Mouse (Mus musculus) hindbrain, postnatal 0 days (tissue): ENCODE results near the gene Clec1a. TPM values are rescaled to one million over a fixed set of nuclear protein-coding genes. Genes with fewer than 3 reads are reported as not detected.

Experiments
- ATAC-seq: fragments of 200-750 bp; cut with Nextera tagmentation; 2 replicates; pipeline ENCODE4 v1.8.0; 2017; ENCODE audit warnings: mild to moderate bottlenecking, moderate TSS enrichment, moderate library complexity
- DNase-seq: peaks from one replicate; pipeline ENCODE4 v3.0.0-alpha.2; 2015; ENCODE audit warnings: low spot score
- H3K27ac ChIP-seq: fragments of 300-500 bp; sonication (generic); 2 replicates; pipeline ENCODE4 v1.5.1; 2014; ENCODE audit warnings: mild to moderate bottlenecking
- H3K27me3 ChIP-seq: fragments of 300-500 bp; sonication (generic); 2 replicates; pipeline ENCODE4 v1.6.1; 2014; ENCODE audit warnings: low read length, mixed read lengths; ENCODE audit not compliant: insufficient read depth
- H3K36me3 ChIP-seq: fragments of 300-500 bp; sonication (generic); 2 replicates; pipeline ENCODE4 v1.6.1; 2014; ENCODE audit warnings: low read length, mixed read lengths; ENCODE audit not compliant: insufficient read depth
- H3K4me1 ChIP-seq: fragments of 300-500 bp; sonication (generic); 2 replicates; pipeline ENCODE4 v1.6.1; 2014; ENCODE audit warnings: antibody characterized with exemption, low read length, mixed read lengths; ENCODE audit not compliant: insufficient read depth
- H3K4me2 ChIP-seq: fragments of 300-500 bp; sonication (generic); 2 replicates; pipeline ENCODE4 v1.6.1; 2014; ENCODE audit warnings: low read depth, mild to moderate bottlenecking, low read length, moderate library complexity, mixed read lengths
- H3K4me3 ChIP-seq: fragments of 300-500 bp; sonication (generic); 2 replicates; pipeline ENCODE4 v1.5.1; 2014; ENCODE audit warnings: low read length
- H3K9ac ChIP-seq: fragments of 300-500 bp; sonication (generic); replicated peaks from 2 replicates; pipeline ENCODE4 v1.6.1; 2014; ENCODE audit warnings: mild to moderate bottlenecking, low read length, moderate library complexity, mixed read lengths
- H3K9me3 ChIP-seq: fragments of 300-500 bp; sonication (generic); 2 replicates; pipeline ENCODE4 v1.6.1; 2016; ENCODE audit warnings: low read length, mixed read lengths
- CTCF ChIP-seq: IDR thresholded peaks from 2 replicates; pipeline ENCODE4 v1.5.1; 2016; ENCODE audit warnings: antibody characterized with exemption, control low read depth, low read depth
- WGBS: fragments of 180-500 bp; shearing (Covaris S2); extraction: QIAGEN DNeasy Blood & Tissue Kit; methylation state at CpG from one replicate; pipeline ENCODE4 v1.1.7; 2014; 5-methylcytosine and 5-hydroxymethylcytosine counted together
- polyA plus RNA-seq: library from polyadenylated mRNA; unstranded; fragments of >200 nt; fragmentation: Nextera tagmentation; extraction: Ambion mirVana; gene quantifications from 2 replicates; pipeline ENCODE4 v1.2.1, GENCODE M21; 2015
- total RNA-seq: library from RNA; depleted of rRNA; stranded (reverse); fragments of >200 nt; gene quantifications from 2 replicates; pipeline ENCODE4 v1.2.3, GENCODE M21; 2014

Clec1a gene
- total and polyA plus RNA-seq, 2 experiments from 2014 or later = 2.4 to 5.2 TPM

DNA sequence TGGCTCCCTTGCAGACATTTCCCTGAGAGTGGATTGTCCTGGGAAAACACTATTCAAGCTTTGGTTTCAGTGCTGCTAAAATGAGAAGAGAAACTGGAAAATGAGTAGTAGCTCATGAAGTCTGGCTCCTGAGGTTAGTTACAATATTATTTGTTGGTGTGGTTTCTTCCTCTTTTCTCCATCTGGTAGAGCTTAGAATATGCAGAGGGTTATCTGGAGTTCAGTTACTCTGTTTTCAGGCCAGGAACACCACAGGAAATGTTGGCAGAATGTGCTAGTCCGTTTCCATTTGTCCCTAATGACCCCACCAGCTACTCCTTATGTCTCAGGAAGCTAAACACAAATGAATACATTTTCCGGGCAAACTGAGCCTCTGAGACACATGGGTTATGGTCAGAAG lies 44.5 kb downstream of the Clec1a start:
- Histone ChIP-seq H3K4me2 (no peak overlapping the region), H3K27ac (no peak overlapping the region; the same call in 1 of the 2 replicates), H3K4me3 (no peak overlapping the region), H3K36me3 (no peaks in the 10 kb centered on the region), H3K9me3 (no peaks in the 10 kb centered on the region), H3K27me3 (no peaks in the 10 kb centered on the region), H3K9ac (no peak overlapping the region), H3K4me1 (no peaks in the 10 kb centered on the region)
- TF ChIP-seq CTCF = no peak
- ATAC-seq (no peak), DNase-seq (no peak)
- WGBS = 37% methylated on average over 2 of the region's 2 CpGs

DNA sequence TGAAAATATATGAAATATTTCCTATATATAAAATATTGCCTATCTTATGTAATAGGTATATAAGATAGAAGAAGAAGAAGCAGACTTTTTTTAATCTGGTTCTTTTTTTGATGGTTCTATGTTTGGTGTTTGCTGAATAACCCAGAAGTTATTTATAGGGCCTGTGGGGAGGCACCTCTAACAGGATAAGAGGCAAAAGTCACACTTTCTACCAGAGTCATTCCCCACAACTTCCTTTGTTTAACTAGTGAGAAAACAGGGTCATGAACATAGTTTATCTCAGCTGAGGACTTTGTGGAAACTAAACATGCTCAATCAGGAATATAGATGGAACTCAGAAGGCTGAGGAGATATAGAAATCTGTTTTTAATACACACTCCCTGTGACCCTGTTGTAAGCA lies 45.8 kb downstream of the Clec1a start:
- no peak for TF ChIP-seq CTCF
- no peak overlapping the region for H3K9ac ChIP-seq
- no peak for DNase-seq

DNA sequence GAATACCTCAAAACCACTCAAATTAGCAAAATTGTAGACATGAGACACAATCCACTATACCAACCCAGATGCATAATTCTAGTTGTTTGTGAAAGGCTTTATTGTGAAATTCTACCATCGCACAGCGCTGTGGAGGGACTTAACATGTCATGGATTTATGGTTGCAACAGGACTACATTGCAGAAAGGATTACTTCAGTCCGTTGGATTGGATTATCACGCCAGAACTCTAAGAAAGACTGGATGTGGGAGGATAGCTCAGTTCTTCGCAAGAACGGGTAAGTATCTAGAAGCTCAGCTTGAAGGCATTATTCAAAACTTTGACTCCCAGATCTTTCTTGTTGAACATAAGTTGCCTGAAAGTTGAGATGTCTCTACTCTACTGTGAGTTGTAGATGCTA lies 48.4 kb downstream of the Clec1a start:
- Histone ChIP-seq H3K4me1 (no peaks in the 10 kb centered on the region), H3K4me3 (no peak overlapping the region), H3K9ac (no peak overlapping the region), H3K36me3 (no peaks in the 10 kb centered on the region), H3K27ac (no peak overlapping the region), H3K27me3 (no peaks in the 10 kb centered on the region), H3K4me2 (no peak overlapping the region), H3K9me3 (no peaks in the 10 kb centered on the region)
- ATAC-seq (no peak), DNase-seq (no peak)
- TF ChIP-seq CTCF = no peak
- 82% methylated on average over 6 of the region's 6 CpGs for WGBS

More for the DNA sequence above, 45.8 kb downstream of the Clec1a start:
- Histone ChIP-seq H3K27me3 (no peaks in the 10 kb centered on the region), H3K9me3 (no peaks in the 10 kb centered on the region), H3K4me1 (no peaks in the 10 kb centered on the region), H3K4me3 (no peak overlapping the region), H3K36me3 (no peaks in the 10 kb centered on the region), H3K4me2 (no peak overlapping the region), H3K27ac (no peak overlapping the region)
- no peak for ATAC-seq

DNA sequence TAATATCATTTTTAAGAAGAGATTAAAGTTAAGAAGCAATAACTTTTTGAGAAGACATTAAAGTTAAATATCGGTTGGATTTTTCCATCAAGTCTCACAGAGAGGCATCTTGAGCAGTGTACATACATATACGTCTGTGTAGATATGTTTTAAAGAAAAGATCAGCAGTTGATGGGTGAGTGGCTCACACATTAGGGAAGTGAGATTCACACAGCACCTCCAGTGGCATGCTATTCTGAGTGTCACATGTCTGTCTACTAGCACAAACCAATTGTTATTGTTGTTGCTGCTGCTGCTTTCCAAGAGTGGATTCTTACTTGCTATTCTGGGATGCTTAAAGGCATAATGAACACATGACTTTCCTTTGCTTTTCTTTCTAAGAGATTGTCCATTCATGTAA lies 49.4 kb downstream of the Clec1a start:
- Histone ChIP-seq H3K4me2 (no peak overlapping the region), H3K36me3 (no peaks in the 10 kb centered on the region), H3K9me3 (no peaks in the 10 kb centered on the region), H3K9ac (no peak overlapping the region), H3K4me3 (no peak overlapping the region), H3K4me1 (no peaks in the 10 kb centered on the region), H3K27me3 (no peaks in the 10 kb centered on the region), H3K27ac (no peak overlapping the region)
- no peak for DNase-seq
- WGBS = 87% methylated on average over 2 of the region's 2 CpGs
- TF ChIP-seq CTCF = no peak
- no peak for ATAC-seq

DNA sequence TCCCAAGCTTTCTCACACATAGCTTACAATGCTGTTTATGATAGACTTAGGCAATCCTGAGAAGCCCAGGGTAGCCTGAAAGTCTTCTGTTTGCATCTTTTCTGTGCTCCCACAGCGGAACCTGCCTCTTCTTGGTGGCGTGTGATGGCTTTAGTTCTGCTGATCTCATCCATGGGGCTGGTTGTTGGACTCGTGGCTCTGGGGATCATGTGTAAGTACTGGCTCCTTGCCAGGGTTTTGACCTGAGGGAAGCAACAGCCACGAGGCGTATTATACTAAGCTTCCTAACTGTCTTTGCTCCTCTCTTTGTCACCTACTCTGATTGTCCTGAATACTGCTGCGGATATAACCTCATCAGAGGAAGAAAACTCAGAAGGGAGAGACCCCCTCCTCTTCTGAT lies 51.9 kb downstream of the Clec1a start:
- Histone ChIP-seq H3K36me3 (no peaks in the 10 kb centered on the region), H3K9ac (no peak overlapping the region), H3K4me2 (no peak overlapping the region), H3K27me3 (no peaks in the 10 kb centered on the region), H3K4me3 (no peak overlapping the region), H3K9me3 (no peaks in the 10 kb centered on the region), H3K4me1 (no peaks in the 10 kb centered on the region), H3K27ac (no peak overlapping the region)
- TF ChIP-seq CTCF = no peak
- DNase-seq = no peak
- no peak for ATAC-seq
- WGBS = 54% methylated on average over 6 of the region's 6 CpGs

DNA sequence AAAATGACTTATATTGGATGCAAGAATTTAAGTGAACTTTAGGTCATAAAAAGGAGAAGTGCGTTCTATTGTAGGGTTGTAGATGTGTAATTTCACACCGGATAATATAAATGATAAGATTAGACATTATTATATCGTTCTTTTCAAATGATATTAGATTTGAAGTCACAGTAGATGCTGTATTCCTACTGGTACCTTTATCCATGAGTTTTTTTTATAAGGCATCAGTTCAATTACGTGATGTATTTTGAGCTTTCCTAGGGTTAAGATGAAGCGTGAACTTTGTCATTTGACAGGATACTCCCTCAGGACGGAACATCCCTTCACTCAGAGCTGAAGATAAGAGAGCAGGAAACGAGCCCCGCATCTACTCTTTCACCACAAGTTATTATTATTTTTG lies 54.8 kb downstream of the Clec1a start, which contains the start of gene Clec1b:
Gene Clec1b, plus strand, starts transcription at position 301 of the 400 bp plus-strand sequence.
- H3K36me3 ChIP-seq = no peaks in the 10 kb centered on the region
- TF ChIP-seq CTCF = no peak
- H3K9ac ChIP-seq = no peak within 1 kb of the TSS
- no peaks in the 10 kb centered on the region for H3K9me3 ChIP-seq
- no peaks in the 10 kb centered on the region for H3K27me3 ChIP-seq
- H3K4me1 ChIP-seq = no peaks in the 10 kb centered on the region
- no peak within 1 kb of the TSS for H3K4me3 ChIP-seq
- DNase-seq (no peak), ATAC-seq (no peak)
- no peak within 1 kb of the TSS for H3K4me2 ChIP-seq
- no peak within 1 kb of the TSS for H3K27ac ChIP-seq
- WGBS = 86% methylated on average over 8 of the region's 8 CpGs

DNA sequence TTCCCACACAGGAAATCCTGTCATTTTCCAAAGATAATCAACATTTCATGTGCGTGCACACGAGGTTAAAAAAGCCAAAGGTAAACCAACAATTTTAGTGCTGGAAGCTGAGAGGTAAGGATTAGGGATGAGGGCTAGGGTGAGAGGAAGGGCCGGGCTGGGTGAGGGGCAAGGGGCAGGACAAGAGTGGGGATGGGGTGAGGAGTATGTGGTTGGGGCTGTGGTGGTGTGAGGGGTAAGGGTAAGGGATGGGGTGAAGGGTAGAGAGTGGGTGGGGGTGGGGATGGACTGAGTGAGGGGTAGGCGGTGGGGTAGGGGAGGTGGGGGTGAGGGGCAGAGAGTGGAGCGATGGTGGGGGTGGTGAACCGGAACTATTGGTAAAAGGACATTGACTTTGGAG lies 58.1 kb downstream of the Clec1a start:
- ATAC-seq (0 out of 2 replicates have a peak, but pooled peaks have one; percentile 18), DNase-seq (no peak)
- Histone ChIP-seq H3K36me3 (no peaks in the 10 kb centered on the region), H3K27ac (no peak overlapping the region), H3K27me3 (no peaks in the 10 kb centered on the region), H3K4me3 (no peak overlapping the region), H3K9ac (no peak overlapping the region), H3K4me2 (no peak overlapping the region), H3K4me1 (no peaks in the 10 kb centered on the region), H3K9me3 (no peaks in the 10 kb centered on the region)
- TF ChIP-seq CTCF = no peak
- WGBS = 85% methylated on average over 6 of the region's 6 CpGs
